Mouse (Mus musculus): ENCODE data around the gene Slx4. TPM values are rescaled to one million over a fixed set of nuclear protein-coding genes. Genes with fewer than 3 reads are reported as not detected.

Gene Slx4
- 16.2 and 40.7 TPM in 2 replicates for polyA plus RNA-seq (2012; ENCODE audit: low replicate concordance)

GRCm38 (mm10) chr16:4003489-4004398 is at the start of gene Slx4:
Gene Slx4 (minus strand): TSS chr16:4003770.

GRCm38 (mm10) chr16:4036807-4037206 is 33.2 kb upstream of the Slx4 start, which contains the start of gene Dnase1:
Gene Dnase1 (plus strand): TSS chr16:4036942.

GRCm38 (mm10) chr16:3976251-3976671 is 27.3 kb downstream of the Slx4 start, which contains the start of gene Nlrc3:
Gene Nlrc3 (minus strand): TSS chr16:3976632.

Other genes starting within 250 kb of the Slx4 start
- gene Olfr15, start 172.9 kb downstream of the Slx4 start, polyA plus RNA-seq (2012; ENCODE audit: low replicate concordance), result 0.02 TPM in 1 of 2 replicates, not detected in the other
- gene Zfp174, start 156.5 kb downstream of the Slx4 start, polyA plus RNA-seq (2012; ENCODE audit: low replicate concordance), result 0.16 and 0.18 TPM in 2 replicates
- gene Naa60, start 131.4 kb downstream of the Slx4 start, polyA plus RNA-seq (2012; ENCODE audit: low replicate concordance), result 21.8 and 50.6 TPM in 2 replicates
- 5.6 and 6.4 TPM in 2 replicates for gene Zfp597, start 119.2 kb downstream of the Slx4 start, polyA plus RNA-seq (2012; ENCODE audit: low replicate concordance)
- not detected in 2 replicates for gene Gm20695, start 119.1 kb downstream of the Slx4 start, polyA plus RNA-seq (2012; ENCODE audit: low replicate concordance)
- gene 1700037C18Rik, start 95.1 kb downstream of the Slx4 start, polyA plus RNA-seq (2012; ENCODE audit: low replicate concordance), result 23.8 and 28.9 TPM in 2 replicates
- 14.0 and 40.7 TPM in 2 replicates for gene Cluap1, start 95.0 kb downstream of the Slx4 start, polyA plus RNA-seq (2012; ENCODE audit: low replicate concordance)
- 0.25 and 0.74 TPM in 2 replicates for gene Nlrc3, start 27.1 kb downstream of the Slx4 start, polyA plus RNA-seq (2012; ENCODE audit: low replicate concordance)
- gene Dnase1, start 33.2 kb upstream of the Slx4 start, polyA plus RNA-seq (2012; ENCODE audit: low replicate concordance), result not detected in 2 replicates
- gene Trap1, start 74.1 kb upstream of the Slx4 start, polyA plus RNA-seq (2012; ENCODE audit: low replicate concordance), result 228 and 241 TPM in 2 replicates
- 9.8 and 21.4 TPM in 2 replicates for gene Crebbp, start 210.2 kb upstream of the Slx4 start, polyA plus RNA-seq (2012; ENCODE audit: low replicate concordance)

All from leukemia stem cell, adult 10-12 weeks (primary cell).